ENCODE assay signal across 8 mouse cellular contexts in the genomic region with DNA sequence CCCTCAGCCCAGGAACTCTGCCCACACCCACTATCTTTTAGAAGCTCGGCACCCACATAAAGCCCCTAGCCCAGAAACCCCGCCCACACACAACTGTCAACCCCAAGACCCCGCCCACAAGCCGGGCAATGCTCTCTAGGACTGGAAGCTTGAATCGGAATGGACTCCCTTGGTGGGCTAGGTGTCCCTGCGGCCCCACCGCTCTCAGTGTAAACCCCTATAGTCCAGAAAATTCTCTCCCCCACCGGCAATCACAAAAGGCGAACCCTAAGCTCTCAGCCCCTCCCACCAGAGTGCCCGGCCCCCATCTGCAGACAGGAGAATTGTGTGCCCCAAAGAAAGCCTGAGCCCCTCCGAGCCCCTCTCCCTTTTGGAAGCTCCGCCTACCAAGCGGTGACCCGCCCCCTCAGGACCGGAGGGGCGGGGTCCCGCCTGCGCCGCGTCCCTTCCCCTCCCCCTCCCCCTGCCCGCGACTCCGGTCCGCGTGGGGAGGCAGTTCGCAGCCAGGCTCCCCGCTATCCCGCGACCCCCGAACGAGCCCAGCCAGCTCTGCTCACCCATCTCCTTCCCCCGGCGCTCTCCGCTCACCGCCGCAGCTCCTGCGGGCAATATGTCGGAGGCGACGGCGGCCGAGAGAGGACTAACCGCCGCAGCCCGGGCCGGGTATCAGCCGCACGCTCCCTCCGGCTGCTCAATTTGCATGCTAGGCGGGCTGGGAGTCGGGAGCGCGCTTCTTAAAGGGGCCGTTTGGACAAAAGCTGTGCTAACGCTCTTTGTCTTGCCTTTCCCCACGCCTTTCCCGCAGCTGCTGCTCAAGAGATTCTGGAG. TPM values are rescaled to one million over a fixed set of nuclear protein-coding genes. Genes with fewer than 3 reads are reported as not detected.
DNase-seq lines count a peak whose midpoint lies in the region; ATAC-seq and TF ChIP-seq lines count a peak whose summit lies in the region.

Gene Tmem39b, minus strand, starts transcription at position 681 of the 828 bp plus-strand sequence.

- H3K36me3 ChIP-seq in E14TG2a.4 (ENCODE audit: insufficient read depth, low read length) = peaks cover 25% of the 10 kb centered on the region
- peaks cover 30% of the 10 kb centered on the region for H3K36me3 ChIP-seq in forebrain, embryonic 13.5 days (ENCODE audit: poor library complexity, severe bottlenecking)
- peaks cover 13% of the 10 kb centered on the region for H3K36me3 ChIP-seq in liver, postnatal 0 days (replicated peaks; ENCODE audit: insufficient read depth, low read length)
- peaks cover 19% of the 10 kb centered on the region for H3K36me3 ChIP-seq in neural tube, embryonic 14.5 days (ENCODE audit: control insufficient read depth, insufficient read depth, low read length)

- no peaks in the 10 kb centered on the region for H3K9me3 ChIP-seq in E14TG2a.4 (ENCODE audit: low read length)
- no peaks in the 10 kb centered on the region for H3K9me3 ChIP-seq in forebrain, embryonic 13.5 days (replicated peaks)
- no peaks in the 10 kb centered on the region for H3K9me3 ChIP-seq in liver, postnatal 0 days (ENCODE audit: low read length)
- H3K9me3 ChIP-seq in neural tube, embryonic 14.5 days (ENCODE audit: control insufficient read depth, low read length) = no peaks in the 10 kb centered on the region

- no peak for TF ChIP-seq EP300 in liver, postnatal 0 days (IDR thresholded peaks at IDR 0.05; ENCODE audit: low read depth)

- H3K4me2 ChIP-seq in forebrain, embryonic 13.5 days = peak within 1 kb of the TSS; percentile 69
- peak within 1 kb of the TSS; percentile 87 for H3K4me2 ChIP-seq in liver, postnatal 0 days (ENCODE audit: low read depth, low read length)
- H3K4me2 ChIP-seq in neural tube, embryonic 14.5 days (ENCODE audit: low read depth, low read length) = peak within 1 kb of the TSS; percentile 61

- peaks cover 24% of the 10 kb centered on the region for H3K4me1 ChIP-seq in E14TG2a.4 (replicated peaks; ENCODE audit: low read depth, low read length)
- peaks cover 25% of the 10 kb centered on the region for H3K4me1 ChIP-seq in forebrain, embryonic 13.5 days
- H3K4me1 ChIP-seq in liver, postnatal 0 days (ENCODE audit: insufficient read depth) = peaks cover 11% of the 10 kb centered on the region
- H3K4me1 ChIP-seq in neural tube, embryonic 14.5 days (ENCODE audit: control insufficient read depth, insufficient read depth, low read length) = peaks cover 16% of the 10 kb centered on the region

- WGBS in forebrain, embryonic 13.5 days = 1% methylated on average over 45 of the region's 57 CpGs
- under 1% methylated on average over 57 of the region's 57 CpGs for WGBS in large intestine, adult 2 months
- 3% methylated on average over 43 of the region's 57 CpGs for WGBS in liver, postnatal 0 days (ENCODE audit: insufficient replicate concordance)
- under 1% methylated on average over 56 of the region's 57 CpGs for WGBS in neural tube, embryonic 14.5 days

- peak; percentile 90 for ATAC-seq in forebrain, embryonic 13.5 days
- peak; percentile 93 for ATAC-seq in liver, postnatal 0 days
- peak; percentile 88 for ATAC-seq in neural tube, embryonic 14.5 days (ENCODE audit: low read depth)

- peak; percentile 80 for DNase-seq in c-Kit-positive CD71-positive TER-119-positive erythroid progenitor cells, embryonic 14.5 days (ENCODE audit: low spot score)
- DNase-seq in heart, postnatal 10 days = peak; percentile 93 to 94
- peak; percentile 70 for DNase-seq in large intestine, adult 2 months (ENCODE audit: low read depth, low spot score)
- DNase-seq in liver, postnatal 0 days = peak; percentile 92
- DNase-seq in testis, postnatal 10 days (ENCODE audit: low spot score) = peak; percentile 90

- peak within 1 kb of the TSS; percentile 98 for H3K27ac ChIP-seq in forebrain, embryonic 13.5 days
- peak within 1 kb of the TSS; percentile 64 for H3K27ac ChIP-seq in liver, postnatal 0 days (ENCODE audit: low read depth)
- H3K27ac ChIP-seq in neural tube, embryonic 14.5 days (ENCODE audit: low read depth, low read length) = peak within 1 kb of the TSS; percentile 98

- no peaks in the 10 kb centered on the region for H3K27me3 ChIP-seq in E14TG2a.4 (ENCODE audit: insufficient read depth, low read length)
- no peaks in the 10 kb centered on the region for H3K27me3 ChIP-seq in forebrain, embryonic 13.5 days
- no peaks in the 10 kb centered on the region for H3K27me3 ChIP-seq in liver, postnatal 0 days (ENCODE audit: insufficient read depth, low read length)
- H3K27me3 ChIP-seq in neural tube, embryonic 14.5 days (ENCODE audit: control insufficient read depth, insufficient read depth, low read length) = no peaks in the 10 kb centered on the region

- TF ChIP-seq CTCF in E14TG2a.4 (conservative IDR thresholded peaks at IDR 0.05; ENCODE audit: low read length) = no peak
- no peak for TF ChIP-seq CTCF in liver, postnatal 0 days (IDR thresholded peaks at IDR 0.05; ENCODE audit: low read depth)

- peak within 1 kb of the TSS; percentile 81 for H3K9ac ChIP-seq in forebrain, embryonic 13.5 days
- peak within 1 kb of the TSS; percentile 74 for H3K9ac ChIP-seq in liver, postnatal 0 days (replicated peaks)
- peak within 1 kb of the TSS; percentile 78 for H3K9ac ChIP-seq in neural tube, embryonic 14.5 days (replicated peaks; ENCODE audit: low read depth, low read length)

- H3K4me3 ChIP-seq in E14TG2a.4 (replicated peaks; ENCODE audit: low read length) = peak within 1 kb of the TSS; percentile 88
- peak within 1 kb of the TSS; percentile 62 for H3K4me3 ChIP-seq in forebrain, embryonic 13.5 days
- H3K4me3 ChIP-seq in liver, postnatal 0 days (ENCODE audit: low read depth, low read length) = peak within 1 kb of the TSS; percentile 87
- H3K4me3 ChIP-seq in neural tube, embryonic 14.5 days (ENCODE audit: low read depth, low read length) = peak within 1 kb of the TSS; percentile 63

- intact Hi-C loops in heart, postnatal 10 days (cut with DNase I) = loop anchor here (1.0 kb wide), 1 partner anchor 23 kb away; no protein-coding TSS in a partner anchor

RNA-seq across cellular contexts. Expression of gene Tmem39b, which starts in this region (rescaled TPM):
- 15.5 and 21.1 TPM in 2 replicates for polyA plus RNA-seq in forebrain, embryonic 13.5 days (2015; fragmentation: Nextera tagmentation; extraction: Ambion mirVana)
- 1 to 10 TPM; 4.6 to 6.2 TPM for total RNA-seq in heart, postnatal 10 days (2021)
- 21.5 and 23.2 TPM in 2 replicates for polyA plus RNA-seq in large intestine, adult 2 months (2012; rRNA removed)
- 2.2 and 2.3 TPM in 2 replicates for polyA plus RNA-seq in liver, postnatal 0 days (2015; fragmentation: Nextera tagmentation; extraction: Ambion mirVana)
- polyA plus RNA-seq in neural tube, embryonic 14.5 days (2014; fragmentation: Nextera tagmentation; extraction: Ambion mirVana) = 22.9 and 23.3 TPM in 2 replicates

Comparison
In these comparisons a context has a peak if more than half of its experiments do, and no peak if none do; other contexts are left out.
1. Peak in every context shown above with its lines: DNase-seq, ATAC-seq, H3K4me3 ChIP-seq and H3K27ac ChIP-seq.